Mouse (Mus musculus): Measurements from ENCODE around the gene Iqschfp.

GRCm38 (mm10) chr3:68593073-68593867, 701.2 kb downstream of the Iqschfp start:
- no peak for TF ChIP-seq POLR2A (IDR thresholded peaks at IDR 0.05; ENCODE audit: control insufficient read depth, low read depth, low read length)
- no peak for TF ChIP-seq CTCF (IDR thresholded peaks at IDR 0.05; ENCODE audit: control insufficient read depth, insufficient read depth, insufficient replicate concordance, low read depth, low read length)
